Comparison of ENCODE assay signal across 25 mouse cellular contexts in the genomic region with DNA sequence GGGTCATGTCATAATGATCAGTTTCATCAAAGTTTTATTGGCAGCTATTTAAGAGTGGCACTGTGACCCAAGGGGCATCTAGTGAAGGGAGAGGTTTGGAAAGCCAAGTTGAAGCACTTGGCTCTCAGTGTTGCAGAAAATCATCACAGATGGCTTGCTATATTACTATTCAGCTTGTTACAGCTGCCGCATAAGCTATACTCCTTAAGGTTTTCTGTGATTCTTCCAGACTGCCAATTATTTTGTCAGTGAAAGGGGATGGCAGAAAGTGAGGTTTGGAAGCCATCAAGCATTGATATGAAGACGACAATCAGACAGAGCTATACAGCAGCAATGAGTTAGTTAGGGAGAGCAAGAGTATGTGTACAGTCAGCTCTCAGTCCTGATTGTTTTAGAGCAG. TPM values are rescaled to one million over a fixed set of nuclear protein-coding genes. Genes with fewer than 3 reads are reported as not detected.
"Had no signal": no experiment of that assay in that cellular context is flagged by ENCODE, and none has a peak within 500 bp of the region (broad histone marks: within the 10 kb centered on the region; RNA-seq: fewer than 3 reads in every experiment).

No protein-coding gene starts in this region.

- H3K27me3 ChIP-seq: lung, embryonic 15.5 days; midbrain, embryonic 13.5 days; midbrain, embryonic 15.5 days; neural tube, embryonic 12.5 days; stomach, embryonic 15.5 days had no signal

- H3K4me2 ChIP-seq: lung, embryonic 15.5 days; midbrain, embryonic 11.5 days; midbrain, embryonic 13.5 days; midbrain, embryonic 15.5 days; neural tube, embryonic 12.5 days; stomach, embryonic 15.5 days had no signal

- DNase-seq: lung, adult 2 months; lung, postnatal 14 days; lung, postnatal 36 days; right cerebral cortex, postnatal 14 days; thymus, adult 2 months; thymus, postnatal 25 days; thymus, postnatal 4 days had no signal

- H3K4me1 ChIP-seq: lung, embryonic 15.5 days; megakaryocyte, embryonic 14.5 days; midbrain, embryonic 13.5 days; midbrain, embryonic 15.5 days; neural tube, embryonic 12.5 days; stomach, embryonic 15.5 days had no signal

- ATAC-seq: lung, postnatal 0 days; midbrain, embryonic 13.5 days; midbrain, embryonic 15.5 days had no signal

- H3K9me3 ChIP-seq: lung, embryonic 15.5 days; megakaryocyte, embryonic 14.5 days; midbrain, embryonic 13.5 days; midbrain, embryonic 15.5 days; neural tube, embryonic 12.5 days; stomach, embryonic 15.5 days had no signal

- H3K4me3 ChIP-seq: lung, embryonic 15.5 days; megakaryocyte, embryonic 14.5 days; midbrain, embryonic 13.5 days; midbrain, embryonic 15.5 days; neural tube, embryonic 12.5 days; stomach, embryonic 15.5 days had no signal

- H3K9ac ChIP-seq: lung, embryonic 15.5 days; midbrain, embryonic 13.5 days; midbrain, embryonic 15.5 days; neural tube, embryonic 12.5 days; stomach, embryonic 15.5 days had no signal

- H3K27ac ChIP-seq: lung, embryonic 15.5 days; macrophage; midbrain, embryonic 13.5 days; midbrain, embryonic 15.5 days; neural tube, embryonic 12.5 days; stomach, embryonic 15.5 days; stomach, postnatal 0 days had no signal

- H3K36me3 ChIP-seq: lung, embryonic 15.5 days; midbrain, embryonic 13.5 days; midbrain, embryonic 15.5 days; neural tube, embryonic 12.5 days; stomach, embryonic 15.5 days had no signal

RNA-seq across cellular contexts. Expression of a gene that starts 4.2 kb away (rescaled TPM):
- total RNA-seq: megakaryocyte progenitor cell, adult 5-6 weeks; midbrain, postnatal 0 days; monocyte, adult 5-6 weeks; neutrophil, adult 5-6 weeks had no signal
- polyA plus RNA-seq: lung, adult 2 months; lung, embryonic 15.5 days; lung, postnatal 0 days; macrophage; midbrain, embryonic 11.5 days; midbrain, embryonic 13.5 days; midbrain, embryonic 15.5 days; midbrain, postnatal 0 days; neural tube, embryonic 12.5 days; neural tube, embryonic 14.5 days; spleen, adult 2 months; stomach, embryonic 15.5 days; stomach, postnatal 0 days; testis, adult 2 months; thymus, adult 2 months; urinary bladder, adult 2 months had no signal
